Mouse (Mus musculus) CH12F3 (cell line): Measurements from ENCODE around the gene Rcsd1.
"Not testable (repeated sequence)": the region's sequence is repeated elsewhere in the genome, so short reads cannot be mapped to it uniquely, and the experiment has no call there.

Experiments
- in situ Hi-C: fragments of 300-500 bp; cut with MboI; formaldehyde crosslinking; loops from 2 replicates; pipeline ENCODE4 v1.14.3; 2020; ENCODE audit warnings: low sequenced_read_pairs

The Rcsd1 gene

DNA sequence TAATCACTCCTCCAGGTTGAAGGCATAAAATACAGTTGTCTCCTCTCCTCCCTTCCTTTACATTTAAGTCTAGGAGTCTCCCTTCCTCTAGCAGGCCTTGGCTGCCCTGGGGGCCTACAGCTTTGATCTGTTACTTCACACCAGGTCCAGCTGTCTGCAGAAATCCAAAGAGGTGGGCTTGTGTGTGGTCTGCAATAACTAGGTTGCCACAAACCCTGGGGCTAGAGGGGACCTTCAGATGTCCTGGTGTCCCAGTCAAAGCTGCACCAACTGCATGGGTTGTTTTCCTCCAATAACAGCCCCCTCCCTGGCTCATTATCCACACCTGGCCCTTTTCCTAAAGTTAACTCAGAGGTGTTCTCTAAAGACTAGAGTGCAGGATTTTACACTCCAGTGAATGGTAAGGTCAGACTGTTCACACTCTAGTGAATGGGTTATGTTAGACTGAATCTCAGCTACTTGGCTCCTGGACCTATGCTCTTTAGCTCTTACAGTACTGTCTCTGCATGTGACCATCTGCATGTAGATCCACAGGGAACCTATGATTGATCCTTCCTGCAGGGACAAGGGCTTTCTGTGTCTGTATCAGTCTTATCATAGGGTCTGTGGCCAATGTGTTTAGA, 14.1 kb downstream of the Rcsd1 start:
- in situ Hi-C loops = no loop called here

DNA sequence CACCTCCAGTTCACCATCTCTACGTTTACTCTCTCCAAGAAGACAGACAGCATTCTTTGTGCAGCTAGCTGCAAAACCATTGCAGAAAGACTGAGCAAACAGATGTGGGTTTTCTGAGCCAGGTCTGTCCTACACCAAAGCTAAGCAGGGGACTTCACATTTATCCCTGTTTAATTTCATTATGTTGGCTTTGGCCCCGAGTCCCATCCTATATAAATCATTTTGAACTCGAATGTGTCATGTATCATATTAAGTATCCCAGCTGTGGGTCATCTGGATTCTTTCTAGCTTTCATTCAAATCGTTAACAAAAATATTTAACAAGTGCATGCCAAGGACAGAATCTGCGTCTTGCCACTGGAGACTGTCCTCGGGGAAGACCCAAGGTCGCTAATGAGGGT, 15.7 kb downstream of the Rcsd1 start:
- in situ Hi-C loops = no loop called here

DNA sequence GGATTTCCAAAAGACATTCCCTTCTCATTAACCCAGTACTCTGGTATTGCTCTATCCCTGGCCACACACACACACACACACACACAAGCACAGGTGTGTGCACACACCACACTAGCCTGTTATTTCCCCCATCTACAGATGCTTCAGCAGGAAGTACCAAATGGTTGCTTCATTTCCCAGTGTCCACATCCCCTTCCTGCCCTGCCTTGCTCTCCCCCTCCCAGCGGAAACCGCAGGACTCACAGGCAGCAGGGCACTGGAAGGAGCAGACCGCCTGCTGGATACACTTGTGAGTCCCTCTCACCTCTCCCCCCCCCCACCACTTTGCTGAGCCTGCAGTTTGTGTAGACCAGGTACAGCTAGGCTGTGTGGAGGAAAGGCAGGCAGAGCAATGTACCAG, 18.0 kb downstream of the Rcsd1 start:
- in situ Hi-C loops = no loop called here

DNA sequence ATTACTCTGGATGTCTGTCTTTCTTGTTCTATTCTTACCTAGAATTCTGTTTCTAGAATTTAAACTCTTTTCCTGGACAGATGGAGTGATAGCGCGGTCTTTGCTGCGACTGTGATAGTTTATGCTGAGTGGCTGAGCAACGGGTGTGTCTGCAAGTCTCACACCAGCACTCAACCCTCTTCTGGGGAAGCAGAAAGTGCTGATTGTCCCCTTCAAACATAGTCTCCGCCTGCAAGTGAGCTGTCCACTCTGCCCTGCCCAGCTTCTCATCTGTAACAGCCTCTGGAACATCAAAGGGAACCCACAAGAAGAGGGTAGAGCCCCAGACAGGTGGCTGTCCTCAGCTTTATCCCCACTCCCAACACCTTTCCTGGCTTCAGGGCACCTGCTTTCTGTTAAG, 19.7 kb downstream of the Rcsd1 start:
- in situ Hi-C loops = no loop called here

DNA sequence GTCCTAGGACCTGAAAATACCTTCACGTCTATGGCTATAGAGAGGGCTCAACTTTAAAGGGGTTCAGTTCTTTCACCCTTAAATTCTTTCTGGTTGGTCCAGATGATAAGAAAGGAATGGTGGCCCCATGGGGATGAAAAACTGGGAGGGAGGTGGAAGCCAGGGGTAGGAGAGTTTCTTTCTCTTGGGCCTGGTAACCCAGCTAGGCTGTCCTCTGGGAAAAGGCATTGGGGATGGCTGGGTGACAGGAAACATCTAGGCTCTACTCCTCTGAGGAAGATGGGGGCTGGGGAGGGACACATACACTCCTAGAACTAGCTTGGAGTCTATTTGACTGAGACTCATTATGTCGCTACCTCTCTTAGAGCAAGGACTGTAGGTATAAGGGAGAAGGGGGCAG, 21.7 kb downstream of the Rcsd1 start:
- in situ Hi-C loops = no loop called here

DNA sequence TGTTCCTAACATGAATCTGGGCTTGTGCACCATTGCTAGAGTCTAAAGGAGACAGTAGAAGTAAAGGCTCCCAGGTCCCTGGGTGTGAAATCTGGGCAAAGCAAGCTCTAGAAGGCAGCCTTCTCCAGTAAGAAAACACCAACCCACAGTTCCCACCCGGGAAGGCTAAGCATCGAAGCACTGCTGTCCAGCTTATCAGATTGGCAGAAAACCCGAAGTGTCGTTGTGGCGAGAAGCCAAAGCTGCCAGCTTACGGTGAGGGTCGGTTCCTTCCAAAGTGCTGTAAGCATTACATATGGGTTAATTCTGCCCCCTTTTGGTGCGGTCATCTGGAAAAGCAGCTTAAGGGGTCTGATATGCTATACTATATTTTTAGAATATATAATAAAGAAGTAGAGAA, 22.6 kb downstream of the Rcsd1 start:
- in situ Hi-C loops = no loop called here

DNA sequence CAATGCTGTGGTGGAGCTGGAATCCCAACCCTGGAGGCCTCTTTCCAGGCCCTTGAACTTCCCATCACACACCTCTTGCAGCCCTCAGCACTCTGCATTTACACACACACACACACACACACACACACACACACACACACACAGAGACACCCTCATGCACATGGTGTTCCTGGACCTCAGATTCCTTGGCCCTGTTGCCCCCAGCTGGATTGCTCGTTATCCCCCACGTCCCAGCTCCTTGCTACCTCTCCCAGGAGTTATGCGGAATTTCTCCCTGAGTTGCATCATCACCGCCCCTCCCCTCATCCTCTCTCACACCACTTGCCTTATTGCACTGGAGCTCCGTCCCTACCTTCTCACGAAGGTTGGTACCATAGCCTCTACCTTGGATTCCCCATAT, 23.2 kb downstream of the Rcsd1 start:
- in situ Hi-C loops = no loop called here

DNA sequence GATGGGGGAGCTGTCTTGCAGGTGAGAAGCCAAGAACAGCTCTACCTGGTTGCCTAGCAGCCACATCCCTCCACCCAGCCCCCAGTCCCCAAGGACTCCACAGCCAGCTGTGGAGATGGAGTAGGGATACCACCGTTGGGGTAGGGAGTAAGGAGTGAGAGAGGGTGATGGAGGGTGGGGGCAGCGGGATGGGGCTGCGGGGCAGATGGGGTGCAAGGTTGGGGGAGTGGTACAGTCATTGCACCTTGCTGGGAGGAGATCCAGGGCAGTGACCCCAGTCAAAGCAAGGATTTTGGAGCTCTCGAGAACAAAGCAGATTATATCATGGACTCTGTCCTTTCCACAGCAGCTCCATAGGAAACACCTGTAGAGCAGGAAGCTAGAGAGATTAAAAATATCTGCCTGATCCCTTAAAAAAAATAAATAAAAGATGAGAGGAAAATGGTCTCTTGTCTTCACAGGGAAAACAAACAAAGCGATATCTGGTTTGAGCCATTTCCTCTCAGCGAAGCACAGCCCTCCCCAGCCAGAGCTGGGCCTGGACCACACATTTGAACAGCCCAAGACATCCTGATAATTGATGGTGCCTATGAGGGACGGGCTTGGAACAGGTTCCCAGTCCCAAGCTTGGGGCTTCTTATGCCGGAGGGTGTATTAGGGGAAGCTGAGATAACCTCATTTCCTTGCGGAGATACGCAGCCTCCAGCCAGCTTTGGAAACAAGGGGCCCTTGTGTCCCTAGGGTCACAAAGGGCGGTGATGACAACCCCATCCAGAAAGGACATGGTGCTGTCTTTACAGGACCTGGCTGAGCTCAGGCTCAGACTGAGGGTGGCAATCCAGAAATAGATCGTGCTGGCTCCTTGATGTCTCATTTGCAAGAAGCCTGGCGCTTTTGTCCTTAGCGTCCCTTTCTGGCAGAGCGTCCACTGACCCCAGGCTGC, 25.0 kb downstream of the Rcsd1 start:
- in situ Hi-C loops = no loop called here

DNA sequence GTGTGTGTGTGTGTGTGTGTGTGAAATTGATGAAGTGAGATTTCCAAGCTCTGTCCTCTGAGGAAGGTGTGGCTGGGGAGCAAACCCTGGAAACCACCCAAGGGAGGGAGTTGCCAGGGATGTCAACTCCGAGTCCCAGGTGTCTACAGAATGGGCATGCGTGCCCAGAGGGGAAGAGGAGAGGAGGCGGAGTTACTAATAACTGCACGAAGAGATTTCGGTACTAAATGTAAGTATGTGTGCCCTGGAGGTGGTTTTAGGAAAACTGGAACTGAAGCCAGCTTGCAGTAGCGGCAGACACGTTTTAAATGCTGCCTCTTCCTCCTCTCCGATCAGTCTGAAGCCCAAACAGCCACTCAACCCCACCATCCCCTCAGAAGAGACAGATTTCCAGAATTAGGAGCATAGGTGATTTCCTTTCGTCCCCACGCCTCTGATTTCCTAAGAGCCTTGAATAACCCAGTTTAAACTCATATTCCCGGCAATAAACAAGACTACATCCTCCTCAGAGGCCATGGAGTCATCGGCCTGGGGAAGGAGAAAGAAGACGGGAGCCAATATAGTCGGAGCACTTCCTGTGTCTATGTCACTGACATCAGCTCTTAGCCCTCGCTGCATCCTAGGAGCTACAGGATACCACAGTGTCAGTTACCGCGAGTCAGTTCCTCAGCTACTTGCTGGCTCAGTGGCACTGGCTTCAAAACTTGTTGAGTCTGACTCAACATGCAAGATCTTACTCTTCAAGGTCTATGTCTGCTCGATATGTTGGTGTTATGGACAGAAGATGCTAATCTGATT, 27.3 kb downstream of the Rcsd1 start:
- in situ Hi-C loops = no loop called here

DNA sequence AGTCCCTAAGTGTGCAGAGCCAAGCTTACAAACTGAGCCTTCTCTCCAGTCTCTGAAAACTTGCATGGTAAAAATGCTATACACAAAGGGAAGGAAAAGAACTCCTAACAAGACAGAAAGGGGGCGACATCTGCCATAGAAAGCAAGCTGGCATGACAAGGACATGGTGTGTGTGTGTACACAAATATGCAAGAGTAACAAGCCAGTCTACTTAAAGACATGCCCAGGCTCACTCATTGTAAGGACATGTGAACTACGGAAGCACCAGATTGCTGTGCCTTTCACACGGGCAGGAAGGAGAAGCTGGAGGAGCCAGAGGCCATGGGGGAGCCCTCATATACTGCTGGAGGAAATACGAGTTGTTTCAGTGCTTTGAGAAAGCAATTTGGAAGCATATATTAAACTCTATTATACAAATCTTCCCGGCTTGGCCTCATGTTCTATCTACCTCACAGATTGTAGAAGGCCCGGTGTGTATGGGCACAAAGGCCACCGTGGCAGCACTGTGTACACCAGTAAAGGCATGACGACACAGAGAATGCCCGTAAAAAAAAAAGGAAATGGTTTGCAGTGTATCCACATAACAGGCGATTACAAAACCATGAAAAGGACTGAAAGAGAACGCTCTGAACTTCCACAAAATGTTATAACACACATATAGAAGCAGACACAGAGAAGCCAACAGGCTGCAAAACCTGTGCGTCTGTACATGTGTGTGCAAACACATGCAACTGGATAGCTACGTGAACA, 28.3 kb downstream of the Rcsd1 start:
- in situ Hi-C loops = no loop called here

DNA sequence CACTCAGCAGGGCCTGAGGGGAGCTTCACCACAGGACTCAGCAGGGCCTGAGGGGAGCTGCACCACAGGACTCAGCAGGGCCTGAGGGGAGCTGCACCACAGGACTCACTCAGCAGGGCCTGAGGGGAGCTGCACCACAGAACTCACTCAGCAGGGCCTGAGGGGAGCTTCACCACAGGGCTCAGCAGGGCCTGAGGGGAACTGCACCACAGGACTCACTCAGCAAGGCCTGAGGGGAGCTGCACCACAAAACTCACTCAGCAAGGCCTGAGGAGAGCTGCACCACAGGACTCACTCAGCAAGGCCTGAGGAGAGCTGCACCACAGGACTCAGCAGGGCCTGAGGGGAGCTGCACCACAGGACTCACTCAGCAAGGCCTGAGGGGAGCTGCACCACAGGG, 29.5 kb downstream of the Rcsd1 start:
- in situ Hi-C loops = not testable (repeated sequence)

DNA sequence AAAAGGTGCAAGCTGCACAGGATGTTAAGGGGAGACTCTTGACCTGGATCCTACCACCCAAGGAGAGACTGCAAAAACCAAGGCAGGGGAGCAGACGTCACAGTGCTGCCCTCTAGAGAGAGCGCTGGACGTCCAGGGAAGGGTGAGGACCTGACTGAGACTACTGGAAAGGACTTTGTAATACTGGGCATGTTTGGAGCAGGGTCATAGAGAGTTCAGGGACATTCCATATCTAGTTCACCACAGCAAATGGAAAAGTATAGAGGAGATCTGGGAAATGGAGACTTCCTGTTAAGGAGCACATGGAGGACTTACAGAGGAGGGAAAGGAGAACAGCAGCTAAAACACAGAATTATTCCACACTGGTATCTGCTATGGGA, 29.9 kb downstream of the Rcsd1 start:
- in situ Hi-C loops = no loop called here

DNA sequence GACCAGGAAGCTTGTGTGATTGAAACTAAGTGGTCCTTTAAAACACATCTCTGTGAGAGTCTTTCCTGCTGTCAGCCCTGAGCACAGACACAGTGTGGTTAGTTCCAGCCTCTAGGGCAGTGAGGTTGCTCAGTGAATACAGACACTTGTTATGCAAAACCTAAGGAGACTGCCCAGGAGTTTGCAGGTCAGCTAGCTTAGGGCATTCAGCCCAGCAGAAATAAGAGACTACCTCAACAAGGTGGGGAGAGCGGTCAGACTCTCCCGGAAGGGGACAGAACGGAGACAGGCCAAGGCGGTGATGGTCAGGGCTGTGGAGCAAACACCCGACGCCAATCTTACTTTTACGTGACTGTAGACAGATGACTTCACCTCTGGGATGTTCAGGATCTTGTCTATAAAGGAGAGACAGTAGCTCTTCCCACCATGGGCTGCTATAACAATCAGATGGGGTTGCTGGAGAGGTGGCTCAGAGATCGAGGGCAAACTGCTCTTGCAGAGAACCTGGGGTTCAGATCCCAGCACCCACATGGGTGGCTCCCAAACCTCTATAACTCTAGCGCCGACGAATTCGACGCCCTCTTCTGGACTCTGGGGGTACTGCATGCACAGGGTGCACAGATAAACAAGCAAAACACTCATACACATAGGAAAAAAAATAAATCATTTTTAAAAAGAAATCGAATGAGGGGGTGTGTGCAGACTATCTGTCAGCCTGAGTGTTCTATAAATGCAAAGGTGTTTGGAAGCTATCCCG, 30.5 kb downstream of the Rcsd1 start:
- in situ Hi-C loops = no loop called here

DNA sequence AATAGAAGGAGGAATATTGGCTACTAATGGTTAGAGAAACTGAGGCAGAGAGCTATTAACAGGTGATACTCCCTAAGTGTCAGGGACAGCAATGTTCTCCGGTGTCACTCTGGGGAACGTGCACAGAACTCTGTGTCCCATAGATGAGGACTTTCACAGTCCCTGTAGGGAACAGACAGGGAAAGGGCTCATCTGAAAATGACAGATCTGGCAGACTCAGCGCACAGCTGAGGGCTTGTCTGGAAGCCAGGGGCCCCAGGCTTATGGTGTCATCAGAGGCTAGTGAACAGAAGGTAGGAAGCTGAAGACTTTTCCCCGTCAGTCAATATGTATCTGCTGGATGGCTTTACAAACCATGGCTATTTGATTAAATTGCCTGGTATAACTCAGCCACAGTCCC, 32.0 kb downstream of the Rcsd1 start:
- in situ Hi-C loops = no loop called here

DNA sequence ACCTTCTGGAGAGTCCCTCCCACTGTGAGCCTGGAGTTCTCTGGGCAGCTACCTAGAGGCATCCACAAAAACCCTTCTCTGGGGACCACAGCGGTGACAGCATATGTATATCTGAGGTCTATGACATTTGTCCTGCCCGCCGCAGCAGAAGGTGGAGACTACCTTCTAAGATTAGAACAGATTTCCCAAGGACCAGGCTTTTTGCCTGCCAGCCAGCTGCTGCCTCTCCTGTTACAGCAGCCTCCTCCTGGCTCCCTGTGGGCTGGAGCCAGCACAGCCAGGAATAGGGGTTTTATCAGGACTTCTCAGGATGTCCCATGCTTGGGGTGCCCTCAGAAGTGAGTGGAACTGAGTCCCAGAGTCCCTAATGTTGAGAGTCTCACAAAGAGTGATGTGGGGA, 32.6 kb downstream of the Rcsd1 start:
- in situ Hi-C loops = no loop called here

DNA sequence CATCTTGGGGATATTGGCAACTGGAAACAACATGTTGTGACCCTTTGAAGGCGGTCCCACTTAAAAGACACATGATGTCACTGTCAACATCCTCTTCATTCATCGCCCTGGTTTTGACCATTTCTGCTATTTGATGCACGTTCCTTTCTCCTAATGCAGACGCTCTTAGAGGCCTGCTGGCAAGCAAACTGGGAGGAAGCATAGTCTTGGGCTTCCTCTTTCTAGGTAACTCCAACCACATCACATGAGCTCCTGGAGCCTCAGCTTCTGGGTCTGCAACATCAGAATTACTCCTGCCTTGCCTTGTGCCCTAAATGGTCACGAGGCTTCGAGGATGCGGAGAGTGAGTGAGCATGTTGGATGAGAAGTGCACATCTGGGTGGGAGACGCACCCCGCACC, 34.4 kb downstream of the Rcsd1 start:
- in situ Hi-C loops = no loop called here

DNA sequence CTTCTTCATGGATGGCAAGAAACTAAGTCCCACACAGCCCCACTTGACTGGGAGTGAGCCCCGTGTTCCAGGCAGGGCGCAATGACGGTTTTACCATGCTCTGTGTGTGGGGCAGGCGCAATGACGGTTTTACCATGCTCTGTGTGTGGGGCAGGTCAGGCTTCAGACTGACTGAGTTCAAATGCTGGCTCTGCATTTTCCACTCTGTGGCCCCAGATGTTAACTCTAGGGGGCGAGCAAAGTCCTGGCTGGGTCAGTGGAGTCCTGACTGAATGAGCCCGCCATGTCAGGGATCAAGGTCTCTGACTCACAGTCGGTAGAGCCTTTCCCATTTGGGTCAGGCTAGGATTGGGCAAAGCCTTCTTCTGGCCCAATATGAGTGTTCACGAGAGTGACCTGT, 37.2 kb downstream of the Rcsd1 start:
- in situ Hi-C loops = no loop called here

DNA sequence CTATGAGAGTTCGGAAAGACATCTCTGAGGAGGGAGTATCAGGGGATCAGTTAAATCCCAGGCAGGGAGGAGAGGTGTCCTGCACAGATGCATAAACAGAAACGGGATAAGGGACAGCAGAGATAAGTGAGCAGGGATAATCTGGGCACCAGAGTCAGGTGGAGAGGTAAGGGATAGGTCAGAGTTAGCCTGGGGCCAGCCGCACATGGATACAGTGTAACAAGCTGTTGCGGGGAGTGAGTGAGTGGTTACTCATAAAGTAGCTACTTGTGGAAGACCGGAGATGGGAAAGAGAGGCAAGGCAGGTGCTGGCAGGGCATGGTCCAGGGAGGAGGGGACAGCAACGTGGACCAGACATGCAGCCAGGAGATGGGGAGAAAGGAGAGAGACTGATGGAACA, 39.5 kb downstream of the Rcsd1 start:
- in situ Hi-C loops = no loop called here

DNA sequence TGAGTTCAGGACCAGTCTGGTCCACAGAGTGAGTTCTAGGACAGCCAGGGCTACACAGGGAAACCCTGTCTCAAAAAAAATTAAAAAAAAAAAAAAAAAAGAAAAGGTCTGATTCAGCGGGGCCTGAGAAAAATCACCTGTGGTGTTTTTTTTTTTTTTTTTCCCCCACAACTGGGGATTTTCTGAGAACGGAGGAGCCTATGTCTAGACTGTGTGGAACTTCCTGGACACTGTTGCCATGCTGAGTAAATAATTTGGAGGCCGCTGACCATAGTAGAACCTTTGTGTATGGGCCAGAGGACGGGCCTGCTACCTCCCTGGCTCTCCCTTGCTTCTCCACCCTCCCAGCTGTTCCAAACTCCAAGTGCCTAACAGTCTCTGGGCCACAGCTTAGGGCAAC, 40.7 kb downstream of the Rcsd1 start:
- in situ Hi-C loops = loop anchor here (10.0 kb wide), 1 partner anchor 486 kb away; no protein-coding TSS in a partner anchor

DNA sequence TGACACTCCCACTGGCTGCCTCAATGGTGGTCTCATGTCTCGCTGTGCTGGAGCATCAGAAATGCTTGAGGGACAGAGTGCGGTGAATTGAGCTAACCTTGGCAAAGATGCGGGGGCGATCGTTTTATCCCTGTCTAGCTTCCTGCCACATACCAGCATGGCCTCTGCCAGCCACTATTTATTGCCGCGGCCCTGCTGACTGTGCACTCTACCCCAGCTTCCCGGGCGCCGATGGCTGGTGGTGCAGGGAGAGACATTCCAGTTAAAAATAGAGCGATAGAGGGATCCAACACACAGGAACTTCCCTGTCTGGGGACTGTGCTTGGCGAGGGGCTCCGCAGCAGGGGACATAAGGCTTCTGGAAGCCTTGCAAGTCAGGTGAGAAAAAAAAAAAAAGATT, 42.2 kb downstream of the Rcsd1 start:
- in situ Hi-C loops = loop anchor here (10.0 kb wide), 1 partner anchor 487 kb away; no protein-coding TSS in a partner anchor
